Mouse (Mus musculus): ENCODE measurements around the gene Ccz1. TPM values are rescaled to one million over a fixed set of nuclear protein-coding genes. Genes with fewer than 3 reads are reported as not detected.

Gene Ccz1
- polyA plus RNA-seq, 1 experiment from 2014 or later: 84.3 TPM

DNA sequence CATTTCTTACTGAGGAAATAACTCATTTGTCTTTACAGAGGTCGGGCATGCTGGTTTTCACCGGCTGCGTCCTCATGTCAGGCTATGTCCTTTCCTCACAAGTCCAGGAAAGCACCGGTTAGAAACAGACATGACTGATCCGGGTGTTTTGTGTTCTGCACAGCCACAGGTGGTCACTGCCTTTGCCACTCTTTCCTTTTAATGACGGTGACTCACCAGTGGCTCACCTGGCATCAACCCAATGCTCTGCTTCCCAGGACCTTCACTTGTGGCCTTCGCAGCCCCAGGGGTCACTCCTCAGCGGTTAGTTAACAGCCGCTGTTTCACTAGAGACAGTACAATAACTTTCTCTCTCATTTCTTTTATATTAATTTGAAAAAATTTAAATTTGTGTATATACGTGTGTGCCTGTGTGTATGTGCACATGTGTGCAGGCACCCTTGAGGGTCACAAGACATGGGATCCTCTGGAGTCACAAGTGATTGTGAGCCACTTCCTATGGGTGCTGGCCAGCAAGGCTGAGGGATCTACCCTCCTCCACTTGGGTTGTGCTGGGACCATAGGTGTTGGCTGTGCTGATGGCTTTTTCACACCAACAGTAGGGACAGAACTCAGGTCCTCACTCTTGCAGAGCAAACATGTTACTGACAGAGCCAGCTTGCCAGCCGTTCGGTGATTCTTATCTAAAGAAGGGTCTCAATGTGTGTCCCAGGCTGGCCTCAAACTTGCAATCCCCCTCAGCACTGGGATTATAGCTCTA lies 48.9 kb downstream of the Ccz1 start:
- no peak for ATAC-seq (replicated peaks; ENCODE audit: low FRiP score)
- no peak overlapping the region for H3K27ac ChIP-seq
- H3K4me3 ChIP-seq (replicated peaks): no peak overlapping the region
- no peak overlapping the region for H3K4me2 ChIP-seq
- no peak overlapping the region for H3K9ac ChIP-seq
- WGBS: 76% methylated on average over 12 of the region's 12 CpGs
- H3K9me3 ChIP-seq (replicated peaks): no peaks in the 10 kb centered on the region
- H3K27me3 ChIP-seq: no peaks in the 10 kb centered on the region
- no peaks in the 10 kb centered on the region for H3K36me3 ChIP-seq
- H3K4me1 ChIP-seq: 0 out of 2 replicates have a peak, but pooled peaks cover 3% of the 10 kb centered on the region

DNA sequence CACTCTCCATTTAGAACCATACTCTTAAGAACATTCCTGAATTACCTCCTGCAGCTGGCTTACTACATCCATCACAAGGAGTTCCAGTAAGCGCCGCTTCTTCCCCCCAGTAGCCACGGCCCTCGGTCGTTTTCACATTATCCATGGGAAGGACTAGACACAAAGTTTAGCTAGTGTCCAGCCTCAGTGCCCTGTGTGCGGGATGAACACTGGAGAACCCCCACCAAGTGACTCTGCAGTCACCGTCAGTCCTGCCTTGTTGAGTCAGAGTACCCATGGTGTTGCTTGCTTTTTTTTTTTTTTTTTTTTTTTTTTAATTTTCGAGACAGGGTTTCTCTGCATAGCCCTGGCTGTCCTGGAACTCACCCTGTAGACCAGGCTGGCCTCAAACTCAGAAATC lies 53.5 kb downstream of the Ccz1 start:
- Histone ChIP-seq H3K27me3 (no peaks in the 10 kb centered on the region), H3K4me1 (0 out of 2 replicates have a peak, but pooled peaks cover 3% of the 10 kb centered on the region), H3K4me2 (no peak overlapping the region), H3K36me3 (no peaks in the 10 kb centered on the region), H3K9ac (no peak overlapping the region), H3K9me3 (replicated peaks) (no peaks in the 10 kb centered on the region), H3K27ac (no peak overlapping the region), H3K4me3 (replicated peaks) (no peak overlapping the region)
- ATAC-seq (replicated peaks; ENCODE audit: low FRiP score): no peak
- 84% methylated on average over 8 of the region's 8 CpGs for WGBS

DNA sequence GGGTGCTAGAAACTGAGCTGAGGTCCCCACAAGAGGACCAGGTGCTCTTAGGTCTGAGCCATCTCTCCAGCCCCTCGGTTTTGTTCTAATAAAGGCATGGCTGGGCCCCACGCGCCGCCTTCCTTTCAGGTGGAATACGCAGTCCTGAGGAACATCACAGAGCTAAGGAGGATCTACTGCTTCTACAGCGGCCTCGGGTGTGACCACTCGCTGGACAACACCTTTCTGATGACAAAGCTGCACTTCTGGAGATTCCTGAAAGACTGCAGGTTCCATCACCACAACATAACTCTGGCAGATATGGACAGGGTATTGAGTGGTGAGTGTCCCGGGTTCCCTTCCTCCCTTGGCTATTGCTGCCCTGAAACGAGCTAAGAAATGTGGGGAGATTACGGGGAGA lies 55.1 kb downstream of the Ccz1 start:
- Histone ChIP-seq H3K4me3 (replicated peaks) (no peak overlapping the region), H3K4me1 (0 out of 2 replicates have a peak, but pooled peaks cover 3% of the 10 kb centered on the region), H3K27ac (no peak overlapping the region), H3K9me3 (replicated peaks) (0 out of 2 replicates have a peak, but pooled peaks cover 4% of the 10 kb centered on the region), H3K27me3 (no peaks in the 10 kb centered on the region), H3K4me2 (no peak overlapping the region), H3K9ac (no peak overlapping the region), H3K36me3 (no peaks in the 10 kb centered on the region)
- WGBS: 92% methylated on average over 11 of the region's 11 CpGs
- no peak for ATAC-seq (replicated peaks; ENCODE audit: low FRiP score)

GRCm38 (mm10) chr5:143957101-143957500 lies 57.6 kb downstream of the Ccz1 start:
- Histone ChIP-seq H3K4me1 (no peaks in the 10 kb centered on the region), H3K9ac (no peak overlapping the region), H3K27ac (no peak overlapping the region), H3K4me3 (replicated peaks) (no peak overlapping the region), H3K27me3 (no peaks in the 10 kb centered on the region), H3K36me3 (no peaks in the 10 kb centered on the region), H3K4me2 (no peak overlapping the region), H3K9me3 (replicated peaks) (0 out of 2 replicates have a peak, but pooled peaks cover 4% of the 10 kb centered on the region)
- ATAC-seq (replicated peaks; ENCODE audit: low FRiP score): no peak
- 90% methylated on average over 6 of the region's 6 CpGs for WGBS

GRCm38 (mm10) chr5:143950016-143950415 lies 64.7 kb downstream of the Ccz1 start:
- Histone ChIP-seq H3K4me2 (no peak overlapping the region), H3K9me3 (replicated peaks) (no peaks in the 10 kb centered on the region), H3K36me3 (no peaks in the 10 kb centered on the region), H3K4me1 (no peaks in the 10 kb centered on the region), H3K4me3 (replicated peaks) (no peak overlapping the region), H3K27ac (no peak overlapping the region), H3K27me3 (no peaks in the 10 kb centered on the region), H3K9ac (no peak overlapping the region)
- ATAC-seq (replicated peaks; ENCODE audit: low FRiP score): no peak
- 42% methylated on average over 5 of the region's 5 CpGs for WGBS

- Histone ChIP-seq H3K36me3 (no peaks in the 10 kb centered on the region), H3K27ac (no peak overlapping the region), H3K4me1 (no peaks in the 10 kb centered on the region), H3K4me2 (no peak overlapping the region), H3K4me3 (replicated peaks) (no peak overlapping the region), H3K9ac (no peak overlapping the region), H3K9me3 (replicated peaks) (no peaks in the 10 kb centered on the region), H3K27me3 (no peaks in the 10 kb centered on the region)
- no peak for ATAC-seq (replicated peaks; ENCODE audit: low FRiP score)
- WGBS: 78% methylated on average over 12 of the region's 12 CpGs
These were observed 66.3 kb downstream of the Ccz1 start for GRCm38 (mm10) chr5:143948361-143948760.

DNA sequence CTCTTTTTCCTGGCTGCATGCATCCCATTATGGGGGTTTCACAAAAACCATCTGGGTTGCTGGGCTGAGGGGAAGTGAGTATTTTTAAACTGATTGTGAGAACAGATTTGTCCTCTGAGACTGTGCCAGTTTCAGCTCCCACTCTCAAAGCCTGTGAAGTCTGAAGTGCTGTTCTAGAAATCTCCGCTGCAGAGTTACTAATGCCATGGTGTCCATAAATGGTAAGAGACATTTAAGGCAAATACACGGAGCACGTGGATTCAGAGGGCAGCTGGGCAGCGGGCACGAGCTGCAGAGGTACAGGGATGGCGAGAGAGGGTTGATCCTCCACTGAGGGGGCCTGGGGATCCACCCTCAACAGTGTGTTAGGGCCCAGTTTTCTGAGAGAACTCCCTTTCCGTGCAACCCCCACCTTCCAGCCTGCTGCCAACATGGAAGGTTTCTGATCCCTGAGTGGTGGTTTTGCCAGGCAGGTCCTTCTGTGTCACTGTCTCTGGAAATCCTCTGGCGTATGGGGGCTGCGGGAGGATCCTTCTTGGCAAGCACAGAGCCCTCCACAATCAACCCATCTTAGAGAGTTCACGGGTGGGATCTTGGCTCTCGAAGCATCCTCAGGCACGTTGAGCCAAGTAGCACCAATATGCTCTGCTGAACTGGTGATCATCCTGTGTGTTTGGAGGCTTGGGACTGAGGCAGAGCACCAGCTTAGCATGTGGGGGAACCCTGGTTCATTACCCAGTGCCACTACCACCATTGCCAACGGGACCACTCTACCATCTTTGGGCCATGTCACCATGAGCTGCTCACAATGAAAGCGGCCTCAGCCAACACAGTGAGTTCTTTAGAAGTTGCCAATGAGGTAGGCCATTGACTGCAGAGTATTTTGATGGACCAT lies 71.2 kb downstream of the Ccz1 start:
- 89% methylated on average over 14 of the region's 14 CpGs for WGBS
- Histone ChIP-seq H3K9me3 (replicated peaks) (no peaks in the 10 kb centered on the region), H3K9ac (no peak overlapping the region), H3K27me3 (no peaks in the 10 kb centered on the region), H3K4me2 (no peak overlapping the region), H3K36me3 (no peaks in the 10 kb centered on the region), H3K27ac (no peak overlapping the region), H3K4me3 (replicated peaks) (no peak overlapping the region), H3K4me1 (no peaks in the 10 kb centered on the region)
- ATAC-seq (replicated peaks; ENCODE audit: low FRiP score): no peak

- Histone ChIP-seq H3K4me3 (replicated peaks) (no peak overlapping the region), H3K27ac (no peak overlapping the region), H3K4me1 (no peaks in the 10 kb centered on the region), H3K4me2 (no peak overlapping the region; the same call in 1 of the 2 replicates), H3K9me3 (replicated peaks) (no peaks in the 10 kb centered on the region), H3K36me3 (no peaks in the 10 kb centered on the region), H3K27me3 (no peaks in the 10 kb centered on the region), H3K9ac (no peak overlapping the region)
- ATAC-seq (replicated peaks; ENCODE audit: low FRiP score): no peak; the same call in 1 of the 2 replicates
- WGBS: 13% methylated on average over 10 of the region's 10 CpGs
These were observed 73.1 kb downstream of the Ccz1 start for GRCm38 (mm10) chr5:143941588-143941987.

Other genes starting within 250 kb of the Ccz1 start
- gene Eif2ak1, start 197.1 kb downstream of the Ccz1 start, polyA plus RNA-seq (2015; fragmentation: Nextera tagmentation; extraction: Ambion mirVana): 41.1 and 43.3 TPM in 2 replicates
- gene Ankrd61, start 117.2 kb downstream of the Ccz1 start, polyA plus RNA-seq (2015; fragmentation: Nextera tagmentation; extraction: Ambion mirVana): 0.36 and 0.58 TPM in 2 replicates
- gene Aimp2, start 105.0 kb downstream of the Ccz1 start, polyA plus RNA-seq (2015; fragmentation: Nextera tagmentation; extraction: Ambion mirVana): 113 TPM in 2 replicates
- gene Pms2, start 104.9 kb downstream of the Ccz1 start, polyA plus RNA-seq (2015; fragmentation: Nextera tagmentation; extraction: Ambion mirVana): 31.9 and 32.9 TPM in 2 replicates
- 0.59 and 0.83 TPM in 2 replicates for gene Gm42421, start 86.7 kb downstream of the Ccz1 start, polyA plus RNA-seq (2015; fragmentation: Nextera tagmentation; extraction: Ambion mirVana)
- 0.81 TPM in 2 replicates for gene Rsph10b, start 81.8 kb downstream of the Ccz1 start, polyA plus RNA-seq (2015; fragmentation: Nextera tagmentation; extraction: Ambion mirVana)
- gene Ocm, start 11.8 kb upstream of the Ccz1 start, polyA plus RNA-seq (2015; fragmentation: Nextera tagmentation; extraction: Ambion mirVana): 5.0 TPM in 2 replicates
- 5.4 and 5.8 TPM in 2 replicates for gene Lmtk2, start 85.6 kb upstream of the Ccz1 start, polyA plus RNA-seq (2015; fragmentation: Nextera tagmentation; extraction: Ambion mirVana)
- 0.48 and 0.71 TPM in 2 replicates for gene Bhlha15, start 175.4 kb upstream of the Ccz1 start, polyA plus RNA-seq (2015; fragmentation: Nextera tagmentation; extraction: Ambion mirVana)
- gene Tecpr1, start 208.7 kb upstream of the Ccz1 start, polyA plus RNA-seq (2015; fragmentation: Nextera tagmentation; extraction: Ambion mirVana): 22.4 and 23.6 TPM in 2 replicates
- 123 and 129 TPM in 2 replicates for gene Bri3, start 229.6 kb upstream of the Ccz1 start, polyA plus RNA-seq (2015; fragmentation: Nextera tagmentation; extraction: Ambion mirVana)

All from kidney, embryonic 15.5 days (tissue).